Mouse (Mus musculus) brain, embryonic 18.5 days (tissue): ENCODE measurements at regions not wholly inside any gene's neighbourhood (a gene's known extent, or its start where the extent isn't known, plus 50 kb on each side); places are given as distances from the start of the nearest gene placed in this dataset.

ENCODE experiments used
- DNase-seq: peaks from one replicate; pipeline ENCODE4 v3.0.0-alpha.2; 2012; ENCODE audit warnings: low read depth, low spot score

GRCm38 (mm10) chrX:158808526-158809144 lies 401.5 kb upstream of the Rps6ka3 start:
- DNase-seq = no peak

- no peak for DNase-seq
These were observed 396.3 kb upstream of the Rps6ka3 start for GRCm38 (mm10) chrX:158813811-158814210.

GRCm38 (mm10) chrX:158837546-158837945 lies 372.6 kb upstream of the Rps6ka3 start:
- DNase-seq = no peak

- DNase-seq = peak; percentile 2
These were observed 357.8 kb upstream of the Rps6ka3 start for GRCm38 (mm10) chrX:158852308-158852707.
